Mouse (Mus musculus) kidney, embryonic 15.5 days (tissue): ENCODE measurements around the gene Ddx18. TPM values are rescaled to one million over a fixed set of nuclear protein-coding genes. Genes with fewer than 3 reads are reported as not detected.
A peak's percentile ranks its signal among the peaks of the same experiment; 100 is the strongest.

Experiments
- ATAC-seq: fragments of 200-750 bp; cut with Nextera tagmentation; replicated peaks from 2 replicates; pipeline ENCODE4 v1.8.0; 2017; ENCODE audit warnings: moderate TSS enrichment; ENCODE audit not compliant: low FRiP score
- H3K27ac ChIP-seq: fragments of 300-500 bp; sonication (generic); 2 replicates; pipeline ENCODE4 v1.5.1; 2015; ENCODE audit warnings: mild to moderate bottlenecking, inconsistent platforms
- H3K27me3 ChIP-seq: fragments of 300-500 bp; sonication (generic); 2 replicates; pipeline ENCODE4 v1.6.1; 2015; ENCODE audit warnings: inconsistent platforms
- H3K36me3 ChIP-seq: fragments of 300-500 bp; sonication (generic); 2 replicates; pipeline ENCODE4 v1.6.1; 2015; ENCODE audit warnings: inconsistent platforms
- H3K4me1 ChIP-seq: fragments of 300-500 bp; sonication (generic); 2 replicates; pipeline ENCODE4 v1.6.1; 2015; ENCODE audit warnings: inconsistent platforms
- H3K4me2 ChIP-seq: fragments of 300-500 bp; sonication (generic); 2 replicates; pipeline ENCODE4 v1.6.1; 2015; ENCODE audit warnings: moderate library complexity, mild to moderate bottlenecking, inconsistent platforms
- H3K4me3 ChIP-seq: fragments of 300-500 bp; sonication (generic); replicated peaks from 2 replicates; pipeline ENCODE4 v1.5.1; 2015; ENCODE audit warnings: mild to moderate bottlenecking, inconsistent platforms
- H3K9ac ChIP-seq: fragments of 300-500 bp; sonication (generic); 2 replicates; pipeline ENCODE4 v1.6.1; 2015; ENCODE audit warnings: mild to moderate bottlenecking, inconsistent platforms
- H3K9me3 ChIP-seq: fragments of 300-500 bp; sonication (generic); replicated peaks from 2 replicates; pipeline ENCODE4 v1.6.1; 2016; ENCODE audit warnings: inconsistent platforms
- WGBS: fragments of 180-500 bp; shearing (Covaris S2); methylation state at CpG from one replicate; pipeline ENCODE4 v1.1.7; 2015; ENCODE audit warnings: mixed read lengths; 5-methylcytosine and 5-hydroxymethylcytosine counted together
- polyA plus RNA-seq: library from polyadenylated mRNA; unstranded; fragments of >200 nt; fragmentation: Nextera tagmentation; extraction: Ambion mirVana; gene quantifications from 2 replicates; pipeline ENCODE4 v1.2.1, GENCODE M21; 2015

Ddx18 gene
- polyA plus RNA-seq = 76.9 and 82.1 TPM in 2 replicates

DNA sequence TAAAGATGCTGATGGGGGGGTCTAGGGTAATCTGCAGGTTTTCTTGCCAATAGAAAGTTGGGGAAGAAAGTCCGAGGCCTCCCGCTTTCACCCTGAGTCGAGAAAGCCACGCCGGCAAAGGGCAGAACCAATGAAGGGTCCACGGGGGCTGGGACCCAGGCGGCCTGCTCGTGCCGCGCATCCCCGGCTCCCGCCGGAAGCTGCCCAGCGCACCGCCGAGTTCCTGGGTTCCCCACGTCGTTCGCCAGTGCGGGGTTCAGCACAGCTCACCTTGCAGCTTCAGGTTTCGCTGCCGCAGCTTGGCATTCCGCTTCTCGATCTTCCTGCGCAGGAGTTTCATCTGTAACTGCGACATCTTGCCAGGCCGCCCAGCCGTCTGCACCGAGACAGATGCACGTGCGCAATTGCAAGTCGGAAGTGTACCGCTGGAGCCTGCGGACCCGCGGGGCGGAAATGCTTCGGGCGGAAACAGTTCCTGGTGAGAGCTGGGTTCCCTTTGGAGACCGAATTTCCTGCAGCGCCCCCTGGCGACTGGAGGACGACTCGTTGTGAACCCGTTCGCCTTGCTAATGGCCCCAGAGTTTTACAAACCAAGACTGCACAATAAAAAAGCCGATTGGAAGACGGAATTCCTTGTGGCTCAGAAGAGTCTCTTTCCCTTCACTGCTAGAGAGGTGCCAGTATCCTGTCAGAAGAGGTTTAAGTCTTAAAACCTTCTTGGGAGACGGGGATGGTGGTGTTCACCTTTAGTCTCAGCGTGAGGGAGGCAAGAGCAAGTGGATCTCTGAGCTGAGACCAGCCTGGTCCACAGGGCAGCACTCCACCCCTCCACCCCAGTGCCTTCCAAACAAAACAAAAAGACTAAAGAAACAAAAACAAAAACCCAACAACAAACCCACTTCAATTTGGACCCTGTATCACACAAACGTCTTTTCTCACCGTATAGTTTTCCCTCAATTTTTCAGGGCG lies at the start of gene Ddx18:
Ddx18 (minus strand) TSS at position 469 of the 969 bp plus-strand sequence.
- H3K9me3 ChIP-seq = no peaks in the 10 kb centered on the region
- H3K27ac ChIP-seq = peak within 1 kb of the TSS; percentile 68
- peak within 1 kb of the TSS; percentile 67 for H3K9ac ChIP-seq
- peaks cover 6% of the 10 kb centered on the region; the same call in 1 of the 2 replicates for H3K4me1 ChIP-seq
- H3K4me3 ChIP-seq = peak within 1 kb of the TSS; percentile 73
- H3K27me3 ChIP-seq = no peaks in the 10 kb centered on the region
- H3K4me2 ChIP-seq = peak within 1 kb of the TSS; percentile 62
- ATAC-seq = peak; percentile 99
- peaks cover 28% of the 10 kb centered on the region for H3K36me3 ChIP-seq
- WGBS = 6% methylated on average over 53 of the region's 53 CpGs

DNA sequence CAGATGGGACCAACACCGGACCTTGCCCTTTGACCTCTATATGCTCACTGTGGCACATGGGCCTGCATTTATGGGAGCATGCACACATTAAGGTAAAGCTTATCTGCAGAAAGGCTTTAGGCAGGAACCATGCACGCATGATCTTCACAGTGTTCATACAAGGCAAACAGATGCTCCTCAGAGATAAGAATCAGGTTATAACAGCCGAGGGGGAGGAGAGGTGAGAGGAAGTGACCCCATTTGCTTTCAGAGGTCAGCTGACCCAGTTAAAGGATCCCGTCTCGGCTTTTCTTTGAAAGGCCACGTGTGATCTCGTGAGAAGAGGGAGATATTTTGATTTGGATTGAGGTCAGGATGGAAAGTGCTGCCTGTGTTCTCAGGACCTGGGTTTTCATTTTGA lies 40.2 kb upstream of the Ddx18 start:
- H3K27me3 ChIP-seq = no peaks in the 10 kb centered on the region

DNA sequence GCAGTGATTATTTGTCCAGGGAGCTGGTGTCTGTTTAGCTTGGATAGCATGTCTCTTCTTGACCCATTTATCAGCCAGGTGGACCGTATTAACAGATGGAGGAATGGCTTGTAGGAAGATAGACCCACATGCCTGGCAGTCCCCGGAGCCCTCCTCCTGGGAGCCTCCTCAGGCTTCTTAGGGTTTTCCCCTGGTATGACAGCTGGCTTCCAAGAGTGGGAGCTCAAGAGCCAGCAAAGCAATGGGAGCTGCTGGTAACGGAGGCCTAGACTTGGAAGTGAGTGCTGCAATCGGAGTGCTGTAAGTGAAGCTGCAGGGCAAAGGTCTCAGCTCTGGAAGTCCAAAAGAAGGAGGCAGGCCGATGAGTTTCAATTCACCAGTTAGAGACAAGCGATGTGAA lies 37.3 kb upstream of the Ddx18 start:
- 0 out of 2 replicates have a peak, but pooled peaks have one; percentile 35 for ATAC-seq
- 26% methylated on average over 6 of the region's 6 CpGs for WGBS

More for the DNA sequence above, 40.2 kb upstream of the Ddx18 start:
- Histone ChIP-seq H3K4me2 (no peak overlapping the region), H3K9ac (no peak overlapping the region), H3K27ac (no peak overlapping the region), H3K4me3 (no peak overlapping the region), H3K36me3 (no peaks in the 10 kb centered on the region), H3K4me1 (no peaks in the 10 kb centered on the region), H3K9me3 (no peaks in the 10 kb centered on the region)
- 21% methylated on average over 7 of the region's 7 CpGs for WGBS
- ATAC-seq = no peak

DNA sequence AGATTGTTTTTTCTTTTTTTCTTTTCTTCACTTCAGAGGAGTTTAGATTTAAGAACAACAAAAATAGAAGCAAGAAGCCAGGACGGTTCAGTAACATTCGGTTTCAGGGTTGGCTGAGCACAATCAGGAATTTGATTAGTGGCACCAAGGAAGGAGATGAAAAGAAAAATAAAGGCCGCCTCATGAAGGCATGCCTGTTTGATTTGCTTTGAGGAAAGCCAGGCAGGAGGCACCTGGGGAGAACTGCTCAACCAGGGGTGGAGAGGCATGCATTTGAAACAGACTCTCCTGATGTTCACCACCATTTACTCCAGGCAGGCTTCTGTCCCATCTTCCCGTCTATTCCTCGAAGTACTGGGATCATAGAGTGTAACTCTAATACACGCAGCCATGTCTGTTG lies 34.1 kb upstream of the Ddx18 start:
- no peak overlapping the region for H3K4me2 ChIP-seq
- no peak overlapping the region for H3K9ac ChIP-seq
- H3K36me3 ChIP-seq = no peaks in the 10 kb centered on the region
- H3K4me3 ChIP-seq = no peak overlapping the region
- H3K27ac ChIP-seq = 0 out of 2 replicates have a peak overlapping the region, but pooled peaks have one; percentile 18
- no peaks in the 10 kb centered on the region for H3K27me3 ChIP-seq
- peaks cover 12% of the 10 kb centered on the region; the same call in 1 of the 2 replicates for H3K4me1 ChIP-seq
- no peaks in the 10 kb centered on the region for H3K9me3 ChIP-seq
- peak; percentile 81 for ATAC-seq
- 56% methylated on average over 6 of the region's 6 CpGs for WGBS

More for the DNA sequence above, 37.3 kb upstream of the Ddx18 start:
- Histone ChIP-seq H3K9ac (no peak overlapping the region), H3K4me2 (no peak overlapping the region), H3K4me3 (no peak overlapping the region), H3K27ac (no peak overlapping the region), H3K27me3 (no peaks in the 10 kb centered on the region), H3K9me3 (no peaks in the 10 kb centered on the region), H3K36me3 (no peaks in the 10 kb centered on the region), H3K4me1 (peaks cover 12% of the 10 kb centered on the region; the same call in 1 of the 2 replicates)

DNA sequence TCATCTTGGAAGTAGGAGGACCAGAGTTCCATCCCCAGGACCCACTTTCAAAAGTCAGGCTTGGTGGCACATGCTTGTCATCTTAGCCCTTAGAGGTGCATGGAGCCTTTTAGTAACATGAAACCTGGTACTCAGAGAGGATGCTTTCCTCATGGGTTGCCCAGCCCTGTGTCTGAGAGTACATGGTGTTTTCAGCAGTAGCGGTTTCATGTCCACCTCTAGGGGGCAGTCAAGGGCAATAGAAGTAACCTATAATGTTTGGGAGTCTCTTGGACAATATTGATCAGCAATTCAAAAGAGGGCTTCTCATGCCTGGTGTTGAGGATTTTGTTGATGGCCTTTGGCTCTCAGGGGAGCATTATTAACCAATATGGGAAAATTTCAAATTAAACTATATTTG lies 33.3 kb upstream of the Ddx18 start:
- Histone ChIP-seq H3K27ac (no peak overlapping the region), H3K4me2 (no peak overlapping the region), H3K9me3 (no peaks in the 10 kb centered on the region), H3K9ac (no peak overlapping the region), H3K4me3 (no peak overlapping the region), H3K27me3 (no peaks in the 10 kb centered on the region), H3K4me1 (peaks cover 12% of the 10 kb centered on the region; the same call in 1 of the 2 replicates), H3K36me3 (no peaks in the 10 kb centered on the region)
- 53% methylated on average over 1 of the region's 1 CpGs for WGBS
- ATAC-seq = 0 out of 2 replicates have a peak, but pooled peaks have one; percentile 35

DNA sequence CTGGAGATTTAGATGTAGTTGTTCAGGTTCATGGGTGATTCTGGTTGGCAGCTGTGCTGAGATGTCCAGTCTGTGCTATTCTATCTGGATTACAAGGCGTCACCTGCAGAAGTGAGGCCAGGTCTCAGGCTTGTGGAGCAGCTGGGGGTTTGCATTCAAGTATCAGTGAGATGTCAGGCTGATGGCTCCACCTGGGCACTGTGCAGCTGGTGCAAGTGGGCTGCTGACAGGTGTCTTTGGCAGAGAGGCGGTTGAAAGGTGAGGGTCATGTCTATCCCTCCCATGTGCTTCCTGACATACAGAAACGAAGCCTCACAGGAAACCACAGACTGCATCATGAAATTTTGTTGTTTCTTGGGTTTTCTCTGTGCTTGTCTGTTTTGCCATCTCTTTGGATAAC lies 30.6 kb upstream of the Ddx18 start:
- 60% methylated on average over 3 of the region's 3 CpGs for WGBS

DNA sequence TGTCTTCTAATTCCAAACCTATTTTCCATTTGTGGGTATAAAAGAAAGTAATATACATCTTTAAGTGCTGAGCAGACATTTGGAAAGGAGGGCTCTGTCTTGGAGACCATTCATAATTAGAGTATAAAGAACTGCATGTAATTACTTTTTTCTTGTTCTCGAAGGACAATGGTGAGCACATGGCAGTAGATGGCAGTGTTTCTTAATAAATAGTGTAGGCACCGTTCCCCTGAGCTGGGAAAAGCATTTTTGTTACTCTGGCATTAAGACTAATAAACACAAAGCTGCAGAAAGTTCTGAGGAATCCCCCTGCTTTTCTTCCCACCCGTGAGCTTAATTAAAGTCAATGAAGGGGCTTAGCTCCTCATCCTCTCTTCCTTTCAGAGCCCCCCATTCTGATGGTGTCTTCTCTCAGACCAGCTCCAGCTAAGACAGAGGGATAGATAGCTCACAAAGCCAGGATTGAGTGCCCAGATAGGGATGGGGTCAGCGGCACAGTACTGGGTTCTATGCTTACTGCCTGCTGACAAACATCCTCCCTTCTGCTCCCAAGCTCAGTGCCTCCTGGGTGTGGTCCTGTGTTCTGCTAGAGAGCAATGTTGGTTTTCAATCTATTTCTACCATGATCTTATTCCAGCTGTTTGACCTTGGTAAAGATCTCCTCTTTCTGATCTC lies 29.3 kb upstream of the Ddx18 start:
- Histone ChIP-seq H3K4me2 (no peak overlapping the region), H3K36me3 (no peaks in the 10 kb centered on the region), H3K27me3 (no peaks in the 10 kb centered on the region), H3K9me3 (no peaks in the 10 kb centered on the region), H3K4me1 (peaks cover 4% of the 10 kb centered on the region; the same call in 1 of the 2 replicates), H3K27ac (no peak overlapping the region), H3K4me3 (no peak overlapping the region), H3K9ac (no peak overlapping the region)
- 0 out of 2 replicates have a peak, but pooled peaks have one; percentile 36 for ATAC-seq
- 28% methylated on average over 4 of the region's 4 CpGs for WGBS

More for the DNA sequence above, 30.6 kb upstream of the Ddx18 start:
- Histone ChIP-seq H3K4me2 (no peak overlapping the region), H3K4me1 (peaks cover 12% of the 10 kb centered on the region; the same call in 1 of the 2 replicates), H3K27ac (no peak overlapping the region), H3K4me3 (no peak overlapping the region), H3K36me3 (no peaks in the 10 kb centered on the region), H3K27me3 (no peaks in the 10 kb centered on the region), H3K9ac (no peak overlapping the region), H3K9me3 (no peaks in the 10 kb centered on the region)
- no peak for ATAC-seq

DNA sequence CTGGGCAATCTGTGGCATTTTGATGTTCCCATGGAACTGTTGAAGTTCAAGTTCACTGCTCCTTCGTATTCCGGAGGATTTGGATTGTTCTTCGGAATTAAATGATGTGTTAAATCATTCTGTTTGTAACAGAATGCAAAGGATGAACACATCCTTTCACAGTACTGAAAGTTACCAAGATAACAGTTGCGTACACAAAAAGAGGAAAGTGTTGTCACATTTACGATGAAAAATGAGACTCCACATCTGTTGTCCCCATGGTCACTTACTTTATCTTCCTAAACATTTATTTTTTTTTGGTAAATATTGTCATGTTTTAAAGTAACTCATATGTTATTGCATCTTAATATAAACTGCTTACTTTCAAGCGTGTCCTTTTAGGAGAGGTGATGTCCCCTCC lies 17.0 kb upstream of the Ddx18 start:
- 55% methylated on average over 6 of the region's 6 CpGs for WGBS
- H3K27me3 ChIP-seq = no peaks in the 10 kb centered on the region
- no peak overlapping the region for H3K27ac ChIP-seq
- ATAC-seq = no peak
- H3K9me3 ChIP-seq = no peaks in the 10 kb centered on the region
- H3K9ac ChIP-seq = no peak overlapping the region
- no peaks in the 10 kb centered on the region for H3K4me1 ChIP-seq
- no peaks in the 10 kb centered on the region for H3K36me3 ChIP-seq
- H3K4me3 ChIP-seq = no peak overlapping the region
- H3K4me2 ChIP-seq = no peak overlapping the region

DNA sequence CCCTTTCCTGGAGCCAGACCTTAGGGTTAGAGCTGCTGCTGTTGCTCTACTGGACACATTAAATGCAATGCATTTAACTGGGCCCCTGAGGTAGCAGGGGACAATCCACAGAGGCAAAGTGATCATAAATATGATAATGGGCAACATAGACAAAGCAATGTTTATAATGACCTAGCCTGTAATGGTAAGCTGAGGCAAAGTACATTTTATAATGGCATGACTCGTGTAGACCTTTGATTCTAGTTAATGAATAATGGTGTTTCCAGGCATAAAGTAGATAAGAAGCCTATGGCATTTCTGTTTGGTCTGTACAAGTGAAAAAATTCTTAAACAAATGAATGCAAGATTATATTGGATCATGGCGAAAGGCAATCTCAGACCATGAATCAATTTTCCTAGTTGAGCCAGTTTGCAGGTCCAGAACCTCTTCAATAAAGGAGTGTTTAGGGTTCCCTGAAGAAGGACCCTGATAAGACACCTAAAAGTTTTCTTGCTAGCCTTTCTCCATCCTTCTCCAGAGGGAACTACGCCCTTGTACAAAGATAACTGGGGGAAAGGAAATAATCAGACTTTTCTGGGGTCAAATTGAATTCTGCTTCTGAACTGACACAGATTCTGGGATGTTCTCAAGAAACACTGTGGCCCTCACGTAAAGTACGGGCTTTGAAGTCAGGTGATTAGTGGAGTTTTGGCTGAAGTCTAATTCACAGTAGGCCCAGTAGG lies 13.5 kb upstream of the Ddx18 start:
- H3K9me3 ChIP-seq = no peaks in the 10 kb centered on the region
- H3K4me2 ChIP-seq = no peak overlapping the region
- no peaks in the 10 kb centered on the region for H3K36me3 ChIP-seq
- no peak overlapping the region for H3K9ac ChIP-seq
- WGBS = 85% methylated on average over 5 of the region's 5 CpGs
- no peaks in the 10 kb centered on the region for H3K4me1 ChIP-seq
- ATAC-seq = no peak
- no peaks in the 10 kb centered on the region for H3K27me3 ChIP-seq
- no peak overlapping the region for H3K4me3 ChIP-seq
- H3K27ac ChIP-seq = no peak overlapping the region

DNA sequence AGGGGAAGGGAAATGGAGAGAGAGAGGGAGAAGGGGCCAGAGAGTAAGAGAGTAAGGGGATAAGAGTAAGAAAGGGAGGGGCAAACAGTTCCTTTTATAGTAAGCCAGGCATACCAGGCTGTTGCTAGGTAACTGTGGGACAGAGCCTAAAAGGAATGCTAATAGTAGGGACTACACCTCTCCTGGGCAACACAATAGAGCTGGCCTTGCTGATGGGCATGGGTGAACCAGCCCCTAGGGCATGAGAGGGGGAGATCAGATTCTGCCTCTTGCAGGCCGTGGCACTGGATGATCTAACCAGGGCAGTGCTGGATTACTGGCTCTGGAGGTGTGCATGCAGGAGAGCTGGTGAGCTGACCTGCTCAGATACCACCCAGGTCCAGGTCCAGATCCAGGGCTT lies 9.7 kb upstream of the Ddx18 start:
- Histone ChIP-seq H3K9me3 (no peaks in the 10 kb centered on the region), H3K27me3 (no peaks in the 10 kb centered on the region), H3K36me3 (no peaks in the 10 kb centered on the region), H3K4me3 (no peak overlapping the region), H3K9ac (no peak overlapping the region), H3K4me1 (no peaks in the 10 kb centered on the region), H3K4me2 (no peak overlapping the region), H3K27ac (no peak overlapping the region)
- WGBS = 54% methylated on average over 1 of the region's 1 CpGs
- no peak for ATAC-seq

DNA sequence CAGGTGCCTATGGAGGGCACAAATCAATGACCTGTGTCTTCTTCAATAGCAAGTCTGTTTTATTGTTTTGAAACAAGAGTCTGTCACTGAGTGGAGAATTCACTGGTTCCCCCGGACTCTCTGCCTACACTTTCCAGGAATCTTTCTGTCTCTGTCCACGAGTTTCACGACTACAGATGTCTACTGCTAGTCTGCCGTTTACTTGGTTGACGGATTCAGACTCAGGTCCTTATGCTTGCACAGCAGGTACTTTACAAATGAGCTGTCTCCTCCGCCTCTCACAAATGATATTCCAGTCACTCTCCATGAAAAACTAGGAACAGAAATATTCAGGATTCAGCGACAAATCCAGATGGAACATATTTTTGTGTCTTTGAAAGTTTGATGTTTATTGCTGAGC lies 2.7 kb upstream of the Ddx18 start:
- no peak overlapping the region for H3K4me3 ChIP-seq
- H3K9me3 ChIP-seq = no peaks in the 10 kb centered on the region
- no peak overlapping the region for H3K27ac ChIP-seq
- H3K27me3 ChIP-seq = no peaks in the 10 kb centered on the region
- H3K9ac ChIP-seq = no peak overlapping the region
- peaks cover 2% of the 10 kb centered on the region for H3K36me3 ChIP-seq
- 73% methylated on average over 7 of the region's 7 CpGs for WGBS
- no peak for ATAC-seq
- H3K4me1 ChIP-seq = peaks cover 6% of the 10 kb centered on the region; the same call in 1 of the 2 replicates
- H3K4me2 ChIP-seq = no peak overlapping the region
